Mouse (Mus musculus): ENCODE measurements around the gene Piwil4.
"Not testable (repeated sequence)": the region's sequence is repeated elsewhere in the genome, so short reads cannot be mapped to it uniquely, and the experiment has no call there.

Gene Piwil4

DNA sequence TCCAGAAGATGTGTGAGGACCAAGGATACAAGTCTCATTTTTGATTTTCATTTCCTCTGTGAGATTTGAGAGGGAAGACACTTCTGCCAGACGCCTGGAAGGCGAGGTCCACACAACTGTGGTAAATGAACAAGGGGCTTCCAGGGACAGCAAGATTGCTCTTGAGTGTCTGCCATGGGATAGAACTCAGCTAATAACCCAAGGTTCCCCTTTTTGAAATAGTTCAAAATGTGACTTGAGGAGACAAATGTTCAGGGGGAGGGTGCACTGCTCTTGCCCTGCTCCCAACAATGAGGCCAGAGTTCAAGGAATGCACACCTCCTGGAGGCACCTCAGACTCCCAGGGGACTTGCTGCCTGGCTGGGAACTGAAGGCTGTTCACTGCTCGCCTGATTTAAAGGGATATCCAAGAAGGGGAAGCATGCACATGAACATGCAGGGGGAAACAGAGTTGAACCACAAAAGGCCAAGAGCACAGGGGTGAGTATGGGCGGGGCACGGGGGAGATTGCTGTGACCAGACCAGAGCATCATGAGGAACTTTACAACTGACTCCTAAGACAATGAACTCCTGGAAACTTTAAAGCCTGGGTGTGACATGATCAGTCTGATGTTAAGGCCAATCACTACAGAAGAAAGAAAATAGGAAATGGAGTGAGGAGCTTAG lies 15.6 kb downstream of the Piwil4 start:
- no peak for DNase-seq

DNA sequence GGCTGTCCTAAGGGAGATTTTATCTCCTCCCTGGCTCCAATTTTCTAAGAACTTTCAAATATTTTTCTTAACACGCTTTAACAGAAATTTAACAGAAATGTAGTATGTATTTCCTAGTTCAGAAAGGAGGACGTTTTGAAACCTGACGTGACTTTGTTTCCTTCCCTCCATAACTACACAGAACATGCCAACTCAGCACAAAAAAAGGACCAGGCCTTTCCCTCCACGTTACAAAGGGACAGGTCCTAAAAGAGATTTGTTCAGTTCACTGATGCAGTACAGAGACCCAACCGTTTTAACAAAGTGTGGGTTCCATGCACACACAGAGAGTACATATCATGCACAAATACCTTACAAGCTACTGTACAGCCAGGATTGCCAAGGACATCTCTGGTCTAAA lies 18.9 kb downstream of the Piwil4 start:
- no peak for DNase-seq

DNA sequence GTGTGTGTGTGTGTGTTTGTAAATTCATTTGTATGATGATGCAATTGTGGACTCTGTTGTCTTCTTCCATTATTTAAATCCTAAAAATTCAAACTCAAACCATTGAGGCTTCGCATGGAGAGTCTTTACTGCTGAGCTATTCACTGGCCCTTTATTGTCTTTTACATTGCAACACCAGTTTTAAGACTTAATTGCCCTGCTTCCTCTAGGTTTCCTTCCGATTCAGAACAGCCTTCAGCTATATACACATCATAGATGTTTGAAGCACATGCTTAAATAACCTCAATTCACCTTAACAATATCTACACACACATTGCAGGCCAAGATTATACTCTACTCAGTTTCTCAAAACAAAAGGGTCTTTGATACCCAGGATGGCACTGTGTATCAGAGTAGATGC lies 20.1 kb downstream of the Piwil4 start:
- no peak for DNase-seq

DNA sequence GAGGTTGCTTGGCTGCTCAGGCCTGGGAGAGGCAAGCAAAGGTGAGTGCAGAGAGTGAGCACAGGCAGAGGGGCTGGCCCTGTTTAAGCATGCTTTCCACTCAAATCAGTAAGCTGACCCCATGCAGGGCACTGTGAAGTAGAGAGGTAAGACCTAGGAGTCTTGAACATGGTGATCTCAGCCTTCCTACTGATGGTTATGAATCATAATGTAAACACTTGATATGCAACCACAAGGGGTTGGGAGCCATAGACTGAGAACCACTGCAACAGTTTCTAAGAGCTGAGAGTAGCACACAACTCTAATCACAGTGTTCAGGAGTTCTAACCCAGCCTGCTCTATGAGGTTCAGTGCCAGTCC lies 22.2 kb downstream of the Piwil4 start:
- DNase-seq = no peak

DNA sequence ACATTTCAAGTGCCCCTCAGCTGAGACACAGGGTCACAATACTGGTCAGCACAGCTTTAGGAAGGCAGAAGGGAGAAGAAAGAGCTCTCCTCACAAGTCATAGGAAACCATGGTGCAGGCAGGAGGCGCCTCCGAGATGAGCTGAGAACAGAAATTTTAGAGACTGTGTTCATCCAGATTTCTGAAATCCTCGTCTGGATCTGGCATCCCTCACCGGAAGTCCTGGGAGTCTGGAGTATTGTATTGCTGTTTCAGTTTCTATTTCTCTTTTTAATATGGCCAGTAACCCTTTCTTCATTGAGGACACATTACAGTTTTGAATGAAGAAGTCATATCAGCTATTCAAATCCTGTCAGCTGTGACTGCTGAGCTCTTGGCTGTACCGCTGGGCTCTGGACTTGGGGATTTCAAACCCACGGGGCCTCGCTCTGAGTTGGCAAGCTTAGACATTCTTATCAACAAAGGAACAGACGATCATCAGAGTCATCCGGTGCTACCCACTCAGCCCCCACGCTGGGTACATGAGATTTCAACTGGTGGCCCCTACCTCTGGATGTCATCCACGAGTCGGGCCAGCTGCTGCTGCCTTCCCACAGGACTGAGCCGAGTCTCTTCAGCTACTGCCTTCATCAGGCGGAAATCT lies 22.7 kb downstream of the Piwil4 start:
- DNase-seq = no peak

DNA sequence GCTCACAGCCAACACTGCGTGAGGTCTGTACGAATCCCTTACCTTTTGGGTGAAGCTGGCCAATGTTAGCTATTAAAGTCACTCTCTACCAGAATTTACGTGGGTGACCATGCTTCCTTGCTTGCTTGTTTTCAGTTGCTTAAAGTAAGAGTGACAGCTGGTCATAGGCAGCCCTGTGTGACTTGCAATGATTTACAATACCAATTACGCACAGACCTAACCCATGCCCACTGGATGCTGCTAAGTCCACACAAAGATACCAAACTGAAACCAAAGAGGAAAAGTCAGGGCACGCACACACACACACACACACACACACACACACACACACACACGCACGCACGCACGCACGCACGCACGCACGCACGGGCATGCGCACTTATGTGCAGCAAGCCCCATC lies 25.3 kb downstream of the Piwil4 start:
- no peak for DNase-seq

DNA sequence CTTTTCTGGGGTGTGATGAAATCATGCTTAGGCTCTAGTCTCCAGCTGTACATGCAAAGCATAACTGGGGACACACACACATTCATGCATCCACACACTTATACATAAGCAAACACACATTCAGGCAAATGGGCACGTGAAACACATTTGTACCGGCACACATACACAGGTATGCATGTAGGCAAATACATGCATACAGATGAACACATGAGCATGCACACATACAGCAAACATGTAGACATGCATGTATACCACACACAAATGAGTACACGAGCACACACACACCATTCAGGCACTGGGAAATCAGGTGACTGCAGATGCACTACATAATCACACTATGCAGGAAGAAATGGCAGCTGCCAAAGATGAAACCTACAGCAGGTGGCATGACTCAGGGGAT lies 29.6 kb downstream of the Piwil4 start:
- DNase-seq = no peak

DNA sequence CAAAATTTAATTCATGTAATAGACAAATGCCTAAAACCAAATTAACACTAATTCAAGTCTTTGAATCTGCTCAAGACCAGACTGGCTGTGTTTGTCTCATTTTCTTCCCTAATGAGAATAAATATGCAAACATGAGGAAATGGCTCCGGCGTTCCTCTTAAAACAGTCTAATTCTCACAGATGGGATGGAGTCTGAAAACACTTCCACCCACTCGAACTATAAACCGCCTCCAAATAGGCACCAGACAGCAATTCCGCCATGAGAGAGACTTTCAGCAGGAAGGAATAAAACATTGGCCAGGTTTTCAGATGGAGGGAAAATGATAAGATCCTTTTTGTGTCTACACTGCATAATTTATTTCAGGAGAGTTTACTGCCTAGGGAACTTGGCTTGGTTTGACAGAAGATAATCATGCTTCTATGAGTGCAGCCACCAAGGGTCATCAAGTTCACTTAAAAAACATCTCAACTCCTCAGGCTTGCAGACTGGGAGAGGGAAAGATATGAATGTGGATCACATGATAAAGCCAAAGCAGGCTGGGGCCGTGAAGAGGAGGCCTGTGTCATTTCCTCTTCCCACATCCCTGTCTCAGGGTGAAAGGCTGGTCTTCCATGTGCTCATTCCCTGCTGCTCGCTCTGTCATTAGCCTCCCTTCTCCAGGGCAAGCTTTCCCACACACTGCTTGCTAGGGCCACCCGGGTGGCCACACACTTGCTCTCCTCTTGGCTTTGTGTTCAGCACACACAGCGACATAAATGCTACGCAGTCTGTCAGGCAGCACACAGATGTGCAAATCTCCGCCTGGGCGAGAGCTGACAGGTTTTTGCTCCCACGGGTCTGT lies 35.0 kb downstream of the Piwil4 start:
- peak; percentile 46 for DNase-seq

DNA sequence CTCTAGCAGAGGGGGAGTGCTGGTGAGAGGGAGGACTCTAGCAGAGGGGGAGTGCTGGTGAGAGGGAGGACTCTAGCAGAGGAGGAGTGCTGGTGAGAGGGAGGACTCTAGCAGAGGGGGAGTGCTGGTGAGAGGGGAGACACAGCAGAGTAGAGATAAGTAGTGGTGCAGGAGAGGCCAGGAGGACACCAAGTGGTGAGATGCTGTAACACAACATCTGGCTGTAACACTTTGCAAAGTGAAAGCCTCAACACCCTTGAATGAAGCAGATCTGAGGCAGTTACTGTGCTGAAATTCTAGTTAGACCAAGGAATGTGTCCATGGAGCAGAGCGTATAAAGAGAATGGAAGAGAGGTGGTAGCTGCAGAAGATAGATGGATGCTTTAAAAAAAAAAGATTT lies 39.7 kb downstream of the Piwil4 start:
- DNase-seq = not testable (repeated sequence)

DNA sequence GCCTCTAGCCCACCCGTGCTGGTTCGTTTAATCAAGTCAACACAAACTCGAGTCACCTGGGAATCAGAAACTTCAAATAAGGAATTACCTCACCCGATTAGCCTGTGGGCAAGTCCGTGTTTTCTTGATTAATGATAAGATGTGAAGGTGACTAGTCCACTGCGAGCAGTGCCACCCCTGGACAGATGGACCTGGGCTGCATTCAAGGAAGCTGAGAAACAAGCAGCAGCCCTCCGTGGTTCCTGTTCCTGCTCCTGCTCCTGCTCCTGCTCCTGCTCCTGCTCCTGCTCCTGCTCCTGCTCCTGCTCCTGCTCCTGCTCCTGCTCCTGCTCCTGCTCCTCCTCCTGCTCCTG lies 41.3 kb downstream of the Piwil4 start:
- DNase-seq = no peak

DNA sequence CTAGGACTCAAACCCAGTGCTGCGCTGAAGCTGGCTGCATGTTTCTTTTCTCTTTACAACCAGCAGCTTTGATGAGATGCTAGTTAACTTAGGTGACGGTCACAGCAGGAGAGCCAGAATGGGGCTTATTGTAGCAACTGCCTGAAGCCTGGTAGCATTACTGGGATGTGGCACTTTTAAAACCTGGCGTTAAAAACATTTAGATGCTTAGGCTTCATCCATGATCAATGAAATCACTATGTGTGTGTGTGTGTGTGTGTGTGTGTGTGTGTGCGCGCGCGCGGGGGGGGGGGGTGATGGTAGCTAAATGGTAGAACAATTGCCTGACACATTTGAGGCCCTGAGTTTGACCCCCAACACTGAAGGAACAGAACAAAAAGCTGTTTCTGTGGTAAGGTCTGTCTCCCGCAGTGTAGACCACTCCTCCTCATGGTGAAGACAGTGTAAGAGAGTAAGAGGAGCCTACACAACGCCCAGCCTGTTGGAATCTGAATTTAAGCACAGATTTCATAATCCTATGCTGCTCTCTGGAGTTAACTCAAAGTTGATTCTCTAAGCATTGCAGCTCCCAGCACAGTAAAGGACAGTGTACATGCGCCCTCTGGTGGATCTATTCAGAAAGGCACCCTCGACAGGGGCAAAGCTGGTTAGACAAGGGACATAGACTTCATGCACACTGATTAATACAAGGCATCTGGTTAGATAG lies 41.8 kb downstream of the Piwil4 start:
- peak; percentile 90 for DNase-seq

DNA sequence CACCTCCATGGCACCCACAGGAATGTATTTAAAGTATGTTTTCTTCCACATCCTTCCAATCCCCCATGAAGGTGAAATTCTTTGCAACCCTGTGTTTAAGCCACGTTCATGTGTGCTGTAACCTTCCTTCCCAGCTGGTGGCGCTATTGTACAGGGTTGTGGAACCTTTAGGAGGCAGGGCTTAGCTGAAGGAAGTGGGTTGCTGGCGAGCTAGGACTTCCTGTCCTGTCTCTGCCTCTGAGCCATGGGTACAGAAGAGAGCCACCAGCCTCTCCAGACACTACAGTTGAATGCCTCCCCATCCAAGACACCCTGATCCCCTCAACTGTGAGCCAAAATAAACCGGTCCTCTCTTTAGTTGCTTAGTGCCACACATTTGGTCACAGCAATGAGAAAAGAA lies 42.6 kb downstream of the Piwil4 start:
- no peak for DNase-seq

DNA sequence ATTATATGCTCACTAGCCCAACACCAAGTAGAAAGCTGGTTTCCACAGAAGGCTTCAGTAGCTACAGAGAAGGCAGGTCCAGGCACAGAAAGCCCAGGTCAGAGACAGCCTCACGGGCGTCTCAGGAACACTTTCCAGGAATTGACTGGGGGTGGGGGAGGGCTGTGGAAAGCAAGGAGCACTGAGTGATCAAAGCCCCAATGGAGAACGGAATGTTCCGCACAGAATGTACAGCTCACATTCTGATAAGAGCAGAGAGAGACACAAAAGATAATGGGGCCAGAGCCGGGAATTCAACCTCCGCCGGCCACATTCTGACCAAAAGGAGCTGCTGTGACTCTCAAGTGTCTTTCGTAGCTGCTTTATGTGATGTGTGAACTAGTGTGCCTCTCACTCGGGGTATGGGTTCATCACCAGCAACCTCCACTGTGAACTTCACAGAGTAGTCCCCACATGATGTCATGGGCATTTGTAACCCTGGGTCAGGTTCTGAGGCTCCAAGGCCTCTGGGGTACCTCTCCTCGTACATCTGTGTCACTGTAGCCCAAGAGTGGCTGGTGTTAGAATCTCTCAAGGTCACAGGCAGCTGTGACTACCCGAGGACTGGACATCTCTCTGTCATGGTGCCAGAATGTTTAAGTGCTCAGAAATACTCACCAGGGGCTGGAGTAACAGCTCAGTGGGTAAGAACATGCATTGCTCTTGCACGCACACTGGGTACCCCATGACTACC lies 51.0 kb downstream of the Piwil4 start:
- no peak for DNase-seq

DNA sequence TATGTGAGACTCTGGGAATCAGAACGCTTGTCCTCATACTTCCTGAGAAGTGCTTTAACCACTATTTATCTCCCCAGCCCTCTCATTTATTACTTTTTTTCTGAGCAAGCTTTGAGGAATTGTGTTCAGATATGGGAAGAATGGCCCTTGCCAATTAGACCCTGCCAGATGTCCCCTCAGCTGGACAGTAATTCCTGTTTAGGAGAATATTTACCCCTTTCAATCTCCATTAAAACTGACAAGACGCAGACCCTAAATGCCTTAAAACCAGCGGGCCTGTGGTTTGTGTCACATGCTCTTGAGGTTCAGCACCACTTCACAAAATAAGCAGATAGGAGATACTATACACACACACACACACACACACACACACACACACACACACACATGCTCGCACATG lies 56.2 kb downstream of the Piwil4 start:
- no peak for DNase-seq

DNA sequence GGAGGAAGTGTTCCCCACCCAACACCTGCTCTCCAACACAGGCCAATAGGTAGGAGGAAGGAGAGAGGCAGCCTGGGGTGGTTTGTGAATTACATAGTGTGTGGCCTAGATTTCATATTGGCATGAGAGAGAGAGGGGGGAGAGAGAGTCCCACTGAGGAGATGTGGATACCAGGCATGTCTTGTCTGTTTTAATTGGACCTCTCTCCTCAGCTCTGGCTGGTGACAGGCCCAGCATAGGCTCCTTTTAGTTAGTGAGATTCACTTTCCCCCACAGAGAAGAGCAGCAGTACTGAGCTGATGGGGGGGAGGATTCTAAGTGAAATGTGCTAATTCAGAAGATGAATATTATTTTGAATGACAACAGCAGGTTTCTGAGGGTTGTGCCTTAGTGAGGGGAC lies 57.8 kb downstream of the Piwil4 start:
- no peak for DNase-seq

DNA sequence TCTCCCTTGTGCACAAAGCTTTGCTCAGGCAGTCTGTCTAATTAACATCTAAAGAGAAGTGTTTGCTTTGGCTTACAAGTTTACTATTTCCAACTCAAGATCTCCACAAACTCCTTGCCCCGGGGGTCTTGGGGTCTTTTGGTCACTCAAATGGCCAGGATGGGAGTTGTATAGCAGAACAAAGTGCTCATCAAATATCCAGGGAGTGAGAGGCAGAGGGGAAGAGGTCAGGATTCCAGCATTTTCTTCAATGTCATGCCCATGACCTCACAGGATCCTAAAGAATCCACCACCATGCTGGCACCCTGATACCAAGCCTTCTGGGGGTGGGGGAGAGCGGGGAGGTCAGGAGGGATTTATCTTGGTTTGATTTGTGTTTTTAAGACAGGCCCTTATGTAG lies 59.9 kb downstream of the Piwil4 start:
- no peak for DNase-seq

DNA sequence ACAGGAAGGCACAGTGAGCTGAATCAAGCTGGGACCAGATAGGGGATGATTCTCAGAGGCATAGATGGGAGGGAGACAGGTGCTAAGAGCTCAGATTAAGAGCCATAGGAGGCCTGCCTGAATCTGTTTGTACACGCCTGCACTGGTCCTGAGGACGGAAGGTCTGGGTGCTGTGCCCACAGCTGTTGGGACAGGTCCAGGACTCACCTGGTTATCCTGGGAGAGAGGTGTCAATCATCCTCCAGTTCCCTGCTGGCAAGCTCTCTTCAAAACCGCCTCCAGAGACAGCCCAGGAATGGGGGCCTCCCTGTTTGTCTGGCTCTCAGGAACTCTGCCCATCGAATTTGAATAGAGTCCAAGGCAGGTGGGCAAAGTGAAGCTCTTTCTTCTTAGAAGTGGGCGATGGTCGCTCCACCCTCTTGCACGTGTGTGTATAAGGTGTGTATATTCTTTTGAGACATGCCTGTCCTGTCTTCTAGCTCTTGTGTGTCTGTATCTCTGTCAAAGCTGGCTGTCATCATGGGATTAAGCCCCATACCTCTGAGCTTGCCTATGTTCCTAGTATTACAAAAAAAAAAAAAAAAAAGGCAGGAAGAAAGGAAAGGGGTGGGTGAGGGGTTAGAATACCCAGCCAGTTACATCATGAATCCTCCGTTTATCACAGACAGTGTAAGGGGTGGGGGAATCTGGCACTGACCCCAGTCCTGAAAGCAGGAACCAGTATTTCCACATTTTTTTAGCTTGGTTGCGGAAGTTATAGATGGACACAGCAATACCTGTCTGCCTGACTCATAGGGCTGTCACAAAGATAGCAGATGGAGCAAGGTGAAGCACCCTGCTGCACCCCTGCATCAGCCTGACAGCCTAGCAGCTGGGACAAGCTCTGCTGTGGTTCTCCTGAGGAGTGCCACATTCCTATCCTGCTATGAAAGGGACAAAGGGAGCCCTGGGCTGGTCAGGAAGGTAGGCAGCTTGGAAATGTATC lies 64.5 kb downstream of the Piwil4 start:
- DNase-seq = no peak

DNA sequence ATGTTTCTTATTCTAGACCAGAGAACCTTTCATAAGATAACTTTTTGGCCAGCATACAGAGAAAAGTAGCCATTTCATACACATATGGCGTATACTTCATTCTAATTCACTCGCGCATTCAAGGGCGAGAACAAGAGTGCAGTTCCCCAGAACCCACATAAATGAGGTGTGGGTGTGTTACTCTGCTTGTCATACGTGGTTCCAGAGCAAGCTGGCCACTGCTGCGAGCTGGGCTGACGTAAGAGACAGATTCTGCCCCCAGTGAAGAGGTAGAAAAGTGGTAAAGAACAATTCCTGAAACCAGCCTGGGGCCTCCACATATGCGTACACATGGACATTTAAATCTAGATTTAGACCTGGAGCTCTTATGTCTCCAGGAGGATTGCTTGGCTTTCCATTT lies 66.0 kb downstream of the Piwil4 start:
- DNase-seq = peak; percentile 27

DNA sequence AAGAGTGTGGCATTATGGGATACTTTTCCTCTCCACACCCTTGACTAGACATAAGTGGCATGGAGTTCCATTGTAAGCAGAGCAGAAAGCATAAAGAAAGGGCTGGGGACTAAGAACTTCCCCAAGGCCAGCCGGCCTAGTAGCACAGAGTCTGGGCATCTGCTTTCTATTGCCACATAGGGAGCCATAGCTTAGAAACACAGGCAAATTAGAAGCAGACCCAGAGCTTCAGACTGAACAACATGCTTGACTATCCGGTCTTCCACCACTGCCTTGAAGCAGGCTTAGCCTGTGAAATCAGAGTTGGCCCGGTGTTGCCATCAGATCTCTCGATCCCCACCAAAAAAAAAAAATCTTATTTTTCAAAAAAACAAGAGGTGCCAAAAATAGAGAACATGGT lies 67.4 kb downstream of the Piwil4 start:
- DNase-seq = no peak

DNA sequence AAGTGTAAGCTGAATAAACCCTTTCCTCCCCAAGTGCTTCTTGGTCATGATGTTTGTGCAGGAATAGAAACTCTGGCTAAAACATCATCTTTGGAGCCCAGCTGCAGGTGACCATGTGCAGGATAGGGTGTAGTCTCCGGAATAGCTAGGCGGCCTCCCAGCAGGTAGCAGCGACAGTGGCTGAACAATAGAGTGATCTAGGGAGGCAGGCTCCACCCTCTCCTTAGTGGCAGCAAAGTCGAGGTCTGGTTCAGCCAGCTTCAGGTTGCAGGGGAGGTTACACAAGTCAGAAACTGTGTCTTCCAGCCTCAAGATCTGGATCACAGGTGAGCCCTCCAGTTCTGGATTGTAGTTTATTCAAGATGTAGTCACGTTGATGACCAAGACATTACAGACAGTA lies 68.6 kb downstream of the Piwil4 start:
- DNase-seq = not testable (repeated sequence)

DNA sequence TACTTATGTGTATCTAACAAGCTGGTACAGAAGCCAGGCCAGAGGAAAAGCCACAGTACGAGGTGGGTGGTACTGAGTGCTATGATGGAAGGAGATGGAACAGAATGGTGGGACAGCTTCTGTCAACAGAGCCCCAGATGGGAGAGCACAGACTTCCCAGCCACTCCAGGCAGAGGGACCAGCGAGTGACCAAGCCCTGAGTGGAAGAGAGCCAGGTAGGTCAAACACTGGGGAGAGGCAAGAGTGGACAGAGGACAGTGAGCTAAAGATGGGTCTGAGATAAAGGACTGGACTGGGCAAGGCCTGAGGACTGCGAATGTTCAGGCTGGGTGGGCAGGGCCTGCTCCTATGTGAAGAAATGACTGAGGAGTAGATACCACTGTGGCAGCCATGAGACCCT lies 72.2 kb downstream of the Piwil4 start:
- DNase-seq = no peak

DNA sequence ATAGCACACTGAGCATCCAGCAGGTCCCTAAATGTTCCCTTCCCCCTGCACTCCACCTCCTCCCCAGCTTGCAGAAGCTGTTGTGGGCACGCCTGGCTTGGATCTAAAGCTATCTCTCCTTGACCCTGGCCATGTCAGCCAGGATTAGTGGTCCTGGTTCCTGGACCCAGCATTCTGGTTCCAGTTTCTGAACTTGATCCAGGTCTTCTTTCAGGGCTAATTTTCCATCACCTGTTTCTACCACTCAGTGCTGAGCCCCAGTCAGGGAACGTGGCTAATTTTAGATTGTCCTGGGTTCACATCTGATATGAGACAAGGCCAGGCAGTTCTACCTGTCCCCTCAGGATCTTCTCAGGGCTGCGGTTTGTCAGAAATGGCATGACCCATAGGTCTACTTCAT lies 74.5 kb downstream of the Piwil4 start:
- no peak for DNase-seq

Data from right cerebral cortex, adult 18-20 months (tissue).